Mouse (Mus musculus) urinary bladder, postnatal 4 days (tissue): ENCODE results near the gene Cbx2.

Experiments used
- DNase-seq, 2 experiments: peaks; one replicate each; pipeline ENCODE4 v3.0.0; 2021 to 2022; ENCODE audit warnings: low spot score in 2 of 2

Gene Cbx2

DNA sequence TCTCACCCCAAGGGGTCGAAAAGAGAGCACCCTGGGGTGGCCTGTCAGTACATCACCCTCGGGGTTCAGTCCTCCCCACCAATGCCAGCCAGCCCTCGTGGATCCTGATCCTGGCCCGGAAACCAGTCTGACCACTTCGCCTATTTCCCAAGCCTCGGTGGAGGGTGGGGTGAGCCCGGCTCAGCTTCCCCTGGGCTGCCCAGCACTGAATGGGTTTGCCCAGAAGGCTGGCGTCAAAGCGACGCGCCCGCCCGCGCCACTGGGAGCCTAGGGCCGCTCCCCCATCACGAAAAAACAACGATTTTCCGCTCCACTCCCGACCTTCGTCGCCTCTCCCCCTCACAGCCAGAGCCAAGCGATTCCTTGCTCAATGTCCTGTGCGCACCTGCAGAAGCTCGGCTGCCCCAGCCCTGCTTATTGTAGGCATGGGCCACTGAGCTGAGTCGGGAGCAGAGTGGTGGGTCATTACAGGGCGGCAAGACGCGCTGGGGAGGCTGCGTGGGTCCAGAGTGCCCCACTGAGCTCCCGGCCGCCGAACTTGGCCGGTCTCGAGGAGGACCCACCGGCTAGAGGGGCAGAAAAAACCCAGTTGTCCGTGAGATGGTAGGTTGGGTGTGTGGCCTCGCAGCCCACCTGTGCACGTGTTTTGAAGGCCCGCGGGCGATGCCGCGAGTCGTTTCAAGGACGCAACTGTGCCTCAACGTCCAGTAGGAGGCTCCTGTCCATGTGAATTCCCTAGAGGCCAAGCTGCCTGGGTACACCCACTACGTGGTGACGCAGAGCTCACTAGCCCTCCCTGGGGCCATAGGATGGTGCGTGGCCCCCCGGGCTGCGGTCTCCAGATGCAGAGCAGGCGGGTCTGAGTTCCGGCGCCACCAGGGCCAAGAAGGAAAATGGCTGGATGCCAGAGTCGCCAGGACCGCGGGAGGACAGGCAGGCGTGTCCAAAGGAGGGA, 35.6 kb downstream of the Cbx2 start:
- peak in 1 of 2 experiments; percentile 49 for DNase-seq

DNA sequence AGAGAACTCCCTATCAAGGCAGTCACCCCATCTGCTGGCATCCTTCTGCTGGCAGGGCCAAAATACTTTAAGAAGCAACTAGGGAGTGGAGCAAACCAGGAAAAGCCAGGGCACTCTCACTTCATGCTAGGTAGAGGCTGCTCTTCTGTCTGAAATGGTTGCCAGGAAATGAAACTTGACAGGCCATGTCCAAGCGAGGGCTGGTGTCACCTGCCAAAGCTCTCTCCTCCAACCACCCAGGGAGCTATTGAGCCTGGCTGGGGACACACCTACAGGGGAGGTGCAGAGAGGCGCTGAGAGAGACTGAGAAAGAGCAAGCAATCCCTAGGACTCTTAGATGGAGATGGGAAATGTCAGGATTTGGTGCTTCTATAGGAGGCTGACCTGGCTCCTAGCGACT, 36.5 kb downstream of the Cbx2 start:
- no peak for DNase-seq

DNA sequence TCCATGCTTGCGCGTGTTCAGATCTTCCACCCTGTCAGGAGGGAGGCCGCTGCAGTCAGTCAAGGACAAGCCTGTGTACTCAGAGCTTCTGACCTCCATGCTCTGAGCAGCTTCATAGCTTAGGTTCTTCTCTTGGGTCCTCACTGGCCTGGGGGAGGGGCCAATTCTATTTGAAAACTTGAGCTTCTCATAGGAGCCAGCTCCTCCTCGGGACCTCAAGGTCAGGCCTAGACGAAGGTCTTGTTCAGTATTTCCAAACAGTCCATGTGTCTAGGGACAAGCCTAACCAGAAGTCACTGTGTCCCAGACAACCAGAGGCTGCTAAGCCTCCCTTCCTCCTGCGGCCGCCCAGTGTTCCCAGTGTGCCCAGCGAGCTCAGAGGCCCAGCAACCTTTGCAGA, 44.1 kb downstream of the Cbx2 start:
- DNase-seq, result no peak

DNA sequence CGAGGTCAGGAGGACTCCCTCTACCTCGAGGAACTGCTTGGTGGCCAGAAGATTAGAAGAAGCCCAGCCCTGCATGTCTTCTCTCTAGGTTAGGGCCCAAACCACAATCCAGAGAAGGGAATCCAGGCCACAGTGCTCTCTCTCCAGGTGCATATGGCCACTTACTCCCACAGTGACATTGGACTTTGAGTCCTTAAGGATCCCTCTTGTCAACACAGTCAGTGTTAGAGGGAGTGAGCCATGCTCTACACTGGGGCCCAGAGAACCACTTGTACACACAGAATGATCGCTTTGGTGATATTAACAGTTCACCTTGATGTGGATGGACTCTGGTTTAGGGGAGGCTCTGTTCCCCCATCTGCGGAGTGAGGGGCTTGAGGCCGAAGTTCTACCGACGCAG, 49.5 kb downstream of the Cbx2 start:
- no peak for DNase-seq

DNA sequence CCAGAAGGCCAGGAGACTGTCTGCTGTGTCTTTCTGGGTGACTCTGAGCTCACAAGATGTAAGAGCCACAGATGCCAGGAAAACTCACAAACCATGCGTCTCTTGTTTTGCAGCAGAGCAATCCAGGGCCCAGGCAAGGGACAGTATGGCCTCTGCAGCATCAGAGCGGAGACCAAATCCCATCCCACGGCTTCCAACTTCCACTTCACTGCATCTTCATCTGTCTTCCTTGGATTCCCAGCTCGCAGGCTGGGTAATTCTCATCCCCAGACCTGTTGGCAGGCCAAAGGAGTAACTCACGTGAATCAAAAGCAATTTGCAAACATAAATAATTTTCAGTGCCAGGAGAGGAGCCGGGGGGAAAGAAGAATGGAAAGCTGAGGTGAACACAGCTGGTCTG, 50.2 kb downstream of the Cbx2 start:
- DNase-seq, result no peak

DNA sequence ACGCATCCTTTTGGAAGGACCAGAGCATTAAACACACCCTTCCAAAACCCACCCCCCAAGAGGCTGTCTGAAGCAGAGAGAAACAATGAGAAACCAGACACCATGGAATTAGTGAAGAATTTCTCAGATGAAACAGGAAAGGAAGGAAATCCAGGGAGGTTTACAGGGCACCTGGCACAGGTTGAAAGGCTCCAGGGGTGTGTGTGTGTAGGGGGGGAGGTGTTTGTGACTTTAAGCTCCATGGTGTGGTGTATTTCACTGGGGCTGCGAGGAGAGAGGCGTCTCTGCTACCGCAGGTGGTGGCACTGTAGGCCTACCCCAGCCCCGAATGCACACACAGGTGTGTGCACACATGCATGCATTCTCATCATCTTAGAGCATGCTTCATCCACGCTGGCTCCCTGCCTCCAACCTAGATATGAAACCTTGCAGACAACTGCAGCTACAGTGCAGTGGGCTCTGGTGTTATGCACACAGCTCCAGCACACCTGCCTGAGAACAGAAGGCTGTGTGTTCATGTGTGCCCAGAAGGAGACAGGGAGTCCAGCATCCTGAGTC, 51.2 kb downstream of the Cbx2 start:
- no peak for DNase-seq

DNA sequence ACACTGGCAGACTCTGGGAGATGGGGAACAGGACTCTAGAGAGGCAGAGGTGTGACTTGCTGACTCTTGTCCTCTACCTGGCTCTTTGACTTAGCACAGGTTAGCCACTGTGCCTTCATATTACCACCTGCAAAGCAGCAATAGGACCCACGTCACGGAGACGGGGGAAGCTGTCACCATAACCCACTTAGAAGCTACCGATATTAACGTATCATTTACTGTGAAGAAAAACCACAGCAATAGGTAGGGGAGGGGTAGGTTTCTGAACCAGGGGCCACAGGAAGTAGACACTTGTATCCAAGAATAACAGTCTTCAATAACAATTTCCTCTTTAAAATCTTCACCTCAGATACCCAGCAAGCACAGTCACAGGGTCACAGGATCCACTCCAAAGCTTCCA, 53.0 kb downstream of the Cbx2 start:
- DNase-seq, result no peak

DNA sequence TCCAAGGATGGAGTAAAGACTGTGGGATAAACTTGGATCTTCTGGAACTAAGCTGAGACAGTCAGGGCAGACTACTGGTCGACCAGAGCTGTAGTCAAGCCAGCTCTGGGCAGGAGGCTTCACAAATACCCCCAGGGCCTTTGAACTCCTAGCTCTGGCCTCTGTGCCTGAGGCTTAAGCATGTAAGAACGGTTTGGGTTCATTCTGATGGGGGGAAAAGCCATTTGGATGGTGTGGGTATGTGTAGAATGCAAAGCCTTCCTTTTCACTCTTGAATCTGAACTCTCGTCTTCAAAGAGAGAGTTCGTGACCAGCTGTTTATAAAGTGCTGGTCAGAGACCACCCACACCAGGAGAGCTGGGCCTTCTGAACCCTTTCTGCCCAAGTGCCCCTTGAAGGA, 55.0 kb downstream of the Cbx2 start:
- no peak for DNase-seq

DNA sequence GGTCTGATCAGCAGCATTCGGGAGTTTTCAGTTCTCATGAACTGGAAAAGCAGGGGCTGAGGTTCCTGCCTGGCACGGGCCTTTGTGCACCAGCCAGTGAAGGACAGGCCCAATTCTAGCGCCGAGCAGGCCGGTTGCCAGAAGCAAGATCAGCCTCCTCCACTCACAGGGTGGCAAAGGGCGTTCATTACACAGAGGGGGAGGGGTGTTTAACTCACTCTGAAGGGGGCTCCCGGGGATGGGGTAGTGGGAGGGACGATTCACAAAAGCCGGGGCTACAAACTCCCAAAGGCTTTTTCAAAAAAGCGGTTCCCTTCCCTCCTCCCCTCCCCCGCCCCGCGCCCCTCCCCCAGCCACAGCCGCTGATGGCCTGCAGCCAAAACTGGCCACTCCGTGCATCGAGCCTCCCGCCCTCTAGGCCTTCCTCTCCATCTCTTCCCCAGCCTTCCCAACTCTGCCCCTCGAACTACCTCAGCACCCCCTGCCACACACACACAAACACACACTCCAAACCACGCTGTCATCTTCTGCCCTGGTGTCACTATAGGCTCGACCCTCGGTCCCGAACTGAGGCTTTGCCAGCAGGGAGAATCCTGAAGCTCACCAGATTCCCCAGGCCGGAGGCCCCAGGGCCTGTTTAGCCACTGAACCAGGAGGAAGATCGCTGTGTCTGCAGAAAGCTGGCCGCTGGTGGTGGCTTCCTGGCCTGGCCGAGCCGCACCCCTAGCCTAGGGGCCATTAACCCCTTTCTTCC, 56.1 kb downstream of the Cbx2 start:
- peak in 1 of 2 experiments; percentile 58 for DNase-seq

DNA sequence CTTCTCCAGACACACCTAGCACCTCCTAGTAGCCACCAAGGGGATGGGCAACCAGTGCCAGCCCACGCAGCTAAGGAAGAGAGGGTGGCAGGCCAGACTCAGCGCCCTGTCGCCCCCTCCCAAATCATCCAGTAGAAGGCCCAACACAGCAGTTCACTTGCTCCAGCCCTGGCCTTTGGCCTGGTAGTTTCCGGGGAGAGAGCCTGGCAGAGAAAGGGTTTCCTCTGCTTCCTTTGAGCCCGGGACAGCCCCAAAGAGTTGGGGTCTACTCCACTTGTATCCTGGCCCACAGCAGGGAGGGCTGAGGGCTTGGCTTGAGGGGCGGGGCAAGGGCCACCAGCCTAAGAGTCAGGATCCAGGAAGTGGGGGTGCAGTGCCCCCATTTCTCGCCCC, 56.7 kb downstream of the Cbx2 start:
- no peak for DNase-seq

DNA sequence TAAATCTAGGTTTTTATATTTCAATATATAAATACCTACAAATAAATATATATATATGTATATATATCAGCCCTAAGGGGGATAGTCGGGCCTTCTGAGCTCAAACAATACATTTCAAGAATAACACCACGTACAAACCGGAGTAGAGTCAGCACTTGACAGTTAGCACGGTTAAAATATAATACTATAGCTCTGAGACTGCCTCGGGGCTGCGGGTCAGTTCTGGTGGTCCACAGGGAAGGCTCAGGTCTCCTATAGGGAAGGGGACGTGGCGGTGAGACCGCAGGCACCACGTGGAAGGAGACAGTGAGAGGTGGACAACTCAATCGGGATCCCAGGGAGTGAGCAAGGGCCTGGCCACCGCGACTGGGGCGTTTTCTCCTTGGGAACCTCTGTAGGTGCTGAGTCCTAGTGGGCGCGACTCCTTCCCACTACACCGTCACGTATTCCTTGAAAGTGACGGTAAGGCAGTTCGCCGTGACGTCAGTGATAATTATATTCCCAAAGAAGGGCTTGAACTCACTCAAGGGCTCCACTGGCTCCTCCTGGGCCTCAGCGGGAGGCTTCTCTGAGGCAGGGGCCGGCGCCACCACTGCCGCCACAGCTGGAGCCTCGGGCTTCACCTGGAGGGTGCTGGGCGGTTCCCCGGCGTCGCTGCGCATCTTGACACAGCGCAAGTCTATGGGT, 57.8 kb downstream of the Cbx2 start:
- DNase-seq, result no peak
